Mouse (Mus musculus): ENCODE results near the gene Rbm33.
A peak's percentile ranks its signal among the peaks of the same experiment; 100 is the strongest.

Gene Rbm33

GRCm38 (mm10) chr5:28316722-28317245 lies at the start of gene Rbm33:
Gene Rbm33, plus strand, starts transcription at chr5:28317121.
- DNase-seq (ENCODE audit: low read depth in 2 of 2, low spot score in 2 of 2) = peak; percentile 62 to 75

GRCm38 (mm10) chr5:28267576-28267975 lies 49.3 kb upstream of the Rbm33 start:
- DNase-seq (ENCODE audit: low read depth in 2 of 2, low spot score in 2 of 2) = no peak

- DNase-seq (ENCODE audit: low read depth in 2 of 2, low spot score in 2 of 2) = peak; percentile 52 to 68
These were observed 47.4 kb upstream of the Rbm33 start for GRCm38 (mm10) chr5:28269469-28269991.

GRCm38 (mm10) chr5:28272836-28273235 lies 44.1 kb upstream of the Rbm33 start:
- no peak for DNase-seq (ENCODE audit: low read depth in 2 of 2, low spot score in 2 of 2)

GRCm38 (mm10) chr5:28277279-28277678 lies 39.6 kb upstream of the Rbm33 start:
- DNase-seq (ENCODE audit: low read depth in 2 of 2, low spot score in 2 of 2) = no peak

GRCm38 (mm10) chr5:28289111-28289510 lies 27.8 kb upstream of the Rbm33 start:
- no peak for DNase-seq (ENCODE audit: low read depth in 2 of 2, low spot score in 2 of 2)

- DNase-seq (ENCODE audit: low read depth in 2 of 2, low spot score in 2 of 2) = no peak
These were observed 26.3 kb upstream of the Rbm33 start for GRCm38 (mm10) chr5:28290630-28291029.

- no peak for DNase-seq (ENCODE audit: low read depth in 2 of 2, low spot score in 2 of 2)
These were observed 25.6 kb upstream of the Rbm33 start for GRCm38 (mm10) chr5:28291118-28291850.

GRCm38 (mm10) chr5:28292281-28292680 lies 24.6 kb upstream of the Rbm33 start:
- DNase-seq (ENCODE audit: low read depth in 2 of 2, low spot score in 2 of 2) = no peak

GRCm38 (mm10) chr5:28293990-28294389 lies 22.9 kb upstream of the Rbm33 start:
- DNase-seq (ENCODE audit: low read depth in 2 of 2, low spot score in 2 of 2) = peak; percentile 88 to 90

GRCm38 (mm10) chr5:28298161-28298560 lies 18.8 kb upstream of the Rbm33 start:
- no peak for DNase-seq (ENCODE audit: low read depth in 2 of 2, low spot score in 2 of 2)

GRCm38 (mm10) chr5:28298693-28299092 lies 18.2 kb upstream of the Rbm33 start:
- DNase-seq (ENCODE audit: low read depth in 2 of 2, low spot score in 2 of 2) = no peak

- DNase-seq (ENCODE audit: low read depth in 2 of 2, low spot score in 2 of 2) = no peak
These were observed 17.6 kb upstream of the Rbm33 start for GRCm38 (mm10) chr5:28299346-28299745.

- no peak for DNase-seq (ENCODE audit: low read depth in 2 of 2, low spot score in 2 of 2)
These were observed 14.2 kb upstream of the Rbm33 start for GRCm38 (mm10) chr5:28302671-28303070.

GRCm38 (mm10) chr5:28304551-28304950 lies 12.4 kb upstream of the Rbm33 start:
- DNase-seq (ENCODE audit: low read depth in 2 of 2, low spot score in 2 of 2) = no peak

GRCm38 (mm10) chr5:28315526-28315925 lies 1.4 kb upstream of the Rbm33 start:
- peak; percentile 62 to 66 for DNase-seq (ENCODE audit: low read depth in 2 of 2, low spot score in 2 of 2)

- DNase-seq (ENCODE audit: low read depth in 2 of 2, low spot score in 2 of 2) = no peak
These were observed 685 bp upstream of the Rbm33 start for GRCm38 (mm10) chr5:28316151-28316721.

GRCm38 (mm10) chr5:28317253-28317916 lies 464 bp downstream of the Rbm33 start:
- no peak for DNase-seq (ENCODE audit: low read depth in 2 of 2, low spot score in 2 of 2)

- peak; percentile 47 to 66 for DNase-seq (ENCODE audit: low read depth in 2 of 2, low spot score in 2 of 2)
These were observed 971 bp downstream of the Rbm33 start for GRCm38 (mm10) chr5:28317917-28318267.

- DNase-seq (ENCODE audit: low read depth in 2 of 2, low spot score in 2 of 2) = no peak
These were observed 1.8 kb downstream of the Rbm33 start for GRCm38 (mm10) chr5:28318671-28319070.

GRCm38 (mm10) chr5:28321769-28322168 lies 4.8 kb downstream of the Rbm33 start:
- DNase-seq (ENCODE audit: low read depth in 2 of 2, low spot score in 2 of 2) = peak in 1 of 2 experiments; percentile 16

GRCm38 (mm10) chr5:28322189-28322588 lies 5.3 kb downstream of the Rbm33 start:
- no peak for DNase-seq (ENCODE audit: low read depth in 2 of 2, low spot score in 2 of 2)
